Mouse (Mus musculus) stomach, postnatal 0 days (tissue): ENCODE data around the gene Syde2.

Source experiments
- CTCF ChIP-seq: IDR thresholded peaks from 2 replicates; pipeline ENCODE4 v1.5.1; 2016; ENCODE audit warnings: antibody characterized with exemption, low read depth, mild to moderate bottlenecking, moderate library complexity
- EP300 ChIP-seq: optimal IDR thresholded peaks from 2 replicates; pipeline ENCODE3; 2016; ENCODE audit warnings: antibody characterized with exemption

DNA sequence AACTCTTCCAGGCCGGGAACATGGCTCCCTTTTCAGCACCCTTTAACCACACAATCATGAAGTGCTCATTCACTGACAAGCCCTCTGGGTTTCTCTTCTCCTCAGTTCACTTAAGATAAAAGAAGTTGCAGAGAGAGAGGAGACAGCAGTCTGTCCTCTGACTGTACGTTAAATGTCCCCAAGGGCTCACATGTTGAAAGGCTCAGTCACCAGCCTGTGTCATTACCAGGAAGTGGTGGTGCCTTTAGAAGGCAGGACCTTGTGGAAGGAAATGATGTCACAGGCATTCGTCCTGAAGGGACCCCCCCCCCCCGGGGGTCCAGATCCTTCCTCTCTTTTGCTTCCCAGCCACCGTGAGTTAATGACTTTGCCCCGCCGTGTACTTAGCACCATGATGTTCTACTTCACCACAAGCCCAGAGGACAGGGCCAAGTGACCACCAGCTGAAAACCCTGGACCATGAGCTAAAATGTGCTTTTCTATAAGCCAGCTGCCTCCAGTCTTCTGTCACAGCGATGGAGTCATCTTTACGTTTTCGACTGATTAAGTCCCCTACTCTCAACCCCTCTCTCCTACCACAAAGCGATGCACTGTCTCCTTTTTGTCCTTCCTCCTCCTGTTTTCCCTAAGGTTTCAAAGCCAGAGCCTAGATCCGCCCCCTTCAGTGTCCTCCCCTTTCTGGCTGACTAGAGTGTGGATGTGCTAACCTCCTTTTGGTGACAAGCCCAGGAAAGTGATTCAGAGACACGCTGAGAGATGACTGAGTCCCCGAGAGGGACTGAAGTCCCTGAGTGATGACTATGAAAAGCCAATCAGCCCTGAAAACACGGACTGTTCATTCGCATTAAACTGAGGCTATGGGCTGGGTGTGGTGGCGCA is 36.1 kb upstream of the Syde2 start:
- TF ChIP-seq CTCF: no peak
- no peak for TF ChIP-seq EP300
